Mouse (Mus musculus): Measurements from ENCODE around the gene Capn9. TPM values are rescaled to one million over a fixed set of nuclear protein-coding genes. Genes with fewer than 3 reads are reported as not detected.

Capn9 gene
- not detected for polyA plus RNA-seq (2014; fragmentation: Illumina TruSeq; extraction: RNeasy Lipid Tissue Mini Kit (QIAGEN cat#74804); ENCODE audit: low read depth, low replicate concordance)

DNA sequence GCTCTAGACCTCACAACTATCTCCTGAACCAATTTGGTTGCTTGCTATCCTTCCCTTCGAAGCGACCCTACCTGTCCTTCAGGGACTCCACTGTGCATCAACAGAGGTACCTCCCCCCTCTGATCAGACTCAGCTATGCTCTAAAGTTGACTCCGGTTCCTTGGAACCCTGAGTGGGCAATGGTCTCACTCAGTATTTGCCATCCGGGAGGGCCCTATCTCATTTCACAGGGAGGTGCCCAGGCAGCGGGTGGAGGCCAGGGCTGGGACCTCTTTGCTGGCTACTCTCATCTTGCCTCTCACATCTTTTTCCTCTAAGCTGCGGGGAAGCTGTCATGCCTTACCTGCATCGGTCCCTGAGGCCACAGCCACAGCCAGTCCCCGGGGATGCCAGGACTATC lies at the start of gene Capn9:
Gene Capn9, plus strand, starts transcription at position 301 of the 400 bp plus-strand sequence.

DNA sequence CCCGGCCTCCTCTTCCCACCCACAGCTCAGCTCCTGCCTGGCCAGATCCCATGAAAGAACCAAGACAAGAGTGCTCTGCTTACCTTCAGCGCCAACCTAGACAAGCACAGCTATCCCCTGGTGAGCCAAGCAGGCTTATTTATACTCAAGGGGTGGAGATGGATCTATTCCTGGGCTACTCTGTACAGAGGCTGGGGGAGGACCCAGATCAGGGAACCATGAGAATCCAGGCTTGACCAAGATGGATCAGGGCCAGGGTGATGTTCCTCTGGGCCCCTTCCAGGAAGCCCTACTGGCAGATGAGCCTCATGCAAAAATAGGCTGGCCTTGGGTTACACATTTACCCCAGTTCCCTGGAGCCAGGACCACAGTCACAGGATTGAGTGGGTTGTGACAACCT lies 6.3 kb upstream of the Capn9 start, which contains the start of gene Agt:
Gene Agt, minus strand, starts transcription at position 114 of the 400 bp plus-strand sequence.

DNA sequence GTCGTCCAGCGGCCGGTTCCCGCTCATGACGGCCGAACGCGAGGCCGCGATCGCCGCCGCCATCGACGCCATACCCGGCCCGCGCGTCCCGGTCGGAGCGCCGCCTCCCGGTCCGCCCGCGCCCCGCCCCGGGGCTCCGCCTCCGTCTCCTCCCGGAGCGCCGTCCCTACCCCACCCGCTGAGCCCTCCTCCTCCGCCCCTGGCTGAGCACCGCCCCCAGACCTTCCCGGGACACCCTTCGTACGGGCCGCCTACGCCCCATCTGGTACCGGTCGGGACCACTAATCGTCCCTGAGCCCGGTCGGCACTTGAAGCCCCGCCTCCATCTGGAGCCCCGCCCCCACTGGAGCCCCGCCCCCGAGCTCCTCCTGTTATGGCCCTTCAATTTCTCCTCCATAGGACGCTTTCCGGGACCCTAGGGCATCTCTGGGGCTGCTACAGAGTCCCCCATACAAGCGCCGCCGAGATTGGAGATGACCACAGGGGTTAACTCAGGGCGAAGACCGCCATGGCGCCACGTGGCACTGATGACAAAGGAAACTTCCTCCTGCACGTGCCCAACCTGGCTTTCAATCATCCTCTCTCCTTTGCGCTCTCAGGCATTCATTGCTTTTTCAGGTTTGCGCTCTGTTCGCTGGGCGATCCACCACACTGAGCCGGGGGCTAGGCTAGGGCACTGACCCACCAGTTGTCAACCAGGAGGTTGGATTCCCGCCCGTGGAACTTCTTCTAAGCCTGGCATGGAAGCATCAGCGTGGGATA lies 87.4 kb downstream of the Capn9 start, which contains the start of gene 2310022B05Rik:
Gene 2310022B05Rik, minus strand, starts transcription at position 258 of the 762 bp plus-strand sequence.

Other genes starting within 250 kb of the Capn9 start
- gene Pgbd5, start 136.5 kb upstream of the Capn9 start, polyA plus RNA-seq (2014; fragmentation: Illumina TruSeq; extraction: RNeasy Lipid Tissue Mini Kit (QIAGEN cat#74804); ENCODE audit: low read depth, low replicate concordance), result 2.6 TPM
- 13.0 TPM for gene Cog2, start 55.3 kb upstream of the Capn9 start, polyA plus RNA-seq (2014; fragmentation: Illumina TruSeq; extraction: RNeasy Lipid Tissue Mini Kit (QIAGEN cat#74804); ENCODE audit: low read depth, low replicate concordance)
- 1.6 TPM for gene Agt, start 6.4 kb upstream of the Capn9 start, polyA plus RNA-seq (2014; fragmentation: Illumina TruSeq; extraction: RNeasy Lipid Tissue Mini Kit (QIAGEN cat#74804); ENCODE audit: low read depth, low replicate concordance)
- gene 2310022B05Rik, start 87.3 kb downstream of the Capn9 start, polyA plus RNA-seq (2014; fragmentation: Illumina TruSeq; extraction: RNeasy Lipid Tissue Mini Kit (QIAGEN cat#74804); ENCODE audit: low read depth, low replicate concordance), result 19.2 TPM
- 32.3 TPM for gene Ttc13, start 145.9 kb downstream of the Capn9 start, polyA plus RNA-seq (2014; fragmentation: Illumina TruSeq; extraction: RNeasy Lipid Tissue Mini Kit (QIAGEN cat#74804); ENCODE audit: low read depth, low replicate concordance)
- gene Arv1, start 146.0 kb downstream of the Capn9 start, polyA plus RNA-seq (2014; fragmentation: Illumina TruSeq; extraction: RNeasy Lipid Tissue Mini Kit (QIAGEN cat#74804); ENCODE audit: low read depth, low replicate concordance), result 2.7 TPM
- 0.47 TPM for gene Fam89a, start 175.7 kb downstream of the Capn9 start, polyA plus RNA-seq (2014; fragmentation: Illumina TruSeq; extraction: RNeasy Lipid Tissue Mini Kit (QIAGEN cat#74804); ENCODE audit: low read depth, low replicate concordance)
- gene Trim67, start 217.0 kb downstream of the Capn9 start, polyA plus RNA-seq (2014; fragmentation: Illumina TruSeq; extraction: RNeasy Lipid Tissue Mini Kit (QIAGEN cat#74804); ENCODE audit: low read depth, low replicate concordance), result 0.17 TPM

Data from adrenal gland, adult 10 weeks (tissue).